Mouse (Mus musculus) small intestine, adult 2 months (tissue): ENCODE data around the gene Cog1.

ENCODE experiments used
- CTCF ChIP-seq: fragments of 200-500 bp; IDR thresholded peaks from 2 replicates; pipeline ENCODE4 v1.5.1; 2012; ENCODE audit warnings: low read depth, mild to moderate bottlenecking, control low read depth, inconsistent platforms, low read length, moderate library complexity, mixed read lengths; ENCODE audit not compliant: insufficient replicate concordance, insufficient read length; ENCODE audit errors: extremely low read depth
- POLR2A ChIP-seq: fragments of 200-500 bp; IDR thresholded peaks from 2 replicates; pipeline ENCODE4 v1.6.1; 2012; ENCODE audit warnings: low read depth, mild to moderate bottlenecking, control low read depth, inconsistent platforms, low read length, moderate library complexity

GRCm38 (mm10) chr11:113709272-113709671, 60.3 kb downstream of the Cog1 start:
- no peak for TF ChIP-seq POLR2A
- no peak for TF ChIP-seq CTCF
